Mouse (Mus musculus): ENCODE results near the gene Ctf2.

DNA sequence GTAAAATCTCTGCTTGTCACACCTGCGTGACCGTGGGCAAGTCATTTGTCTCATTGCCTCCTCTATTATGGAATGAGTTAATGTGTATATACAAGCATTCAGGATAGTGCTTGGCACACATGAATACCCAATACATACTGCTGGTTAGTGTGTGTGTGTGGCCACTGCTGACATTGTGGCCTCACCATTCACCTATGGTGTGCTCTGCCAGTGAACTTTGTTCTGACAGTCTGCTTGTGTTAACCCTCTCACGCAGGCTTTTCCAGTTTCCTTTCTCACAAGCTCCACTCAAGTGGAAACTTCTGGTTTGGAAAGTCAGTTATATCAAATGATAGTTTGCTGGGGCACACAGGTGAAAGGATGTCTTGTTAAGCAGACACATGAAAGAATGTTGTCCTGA lies 20.9 kb downstream of the Ctf2 start:
- TF ChIP-seq CTCF (conservative IDR thresholded peaks at IDR 0.05 in 1 of 2, IDR thresholded peaks at IDR 0.05 in 1 of 2; ENCODE audit: low read depth in 2 of 2, low read length in 2 of 2) = no peak
- TF ChIP-seq TCF12 (IDR thresholded peaks at IDR 0.05; ENCODE audit: low read depth, low read length) = no peak
- no peak for TF ChIP-seq RAD21 (IDR thresholded peaks at IDR 0.05; ENCODE audit: low read depth, low read length)
- no peak for TF ChIP-seq JUND (conservative IDR thresholded peaks at IDR 0.05; ENCODE audit: low read depth, low read length)
- no peak for TF ChIP-seq SMC3 (IDR thresholded peaks at IDR 0.05; ENCODE audit: low read depth, low read length)
- no peak for TF ChIP-seq ZKSCAN1 (IDR thresholded peaks at IDR 0.05; ENCODE audit: borderline replicate concordance, low read depth, low read length)
- TF ChIP-seq POLR2A (IDR thresholded peaks at IDR 0.05; ENCODE audit: low read depth, low read length) = no peak
- no peak for TF ChIP-seq ZNF384 (IDR thresholded peaks at IDR 0.05; ENCODE audit: low read depth, low read length)
- no peak for TF ChIP-seq EP300 (IDR thresholded peaks at IDR 0.05; ENCODE audit: low read length)
- no peak for TF ChIP-seq MAZ (IDR thresholded peaks at IDR 0.05; ENCODE audit: low read depth, low read length)
- TF ChIP-seq MAX (IDR thresholded peaks at IDR 0.05; ENCODE audit: low read length) = no peak
- TF ChIP-seq NELFE (IDR thresholded peaks at IDR 0.05; ENCODE audit: low read depth, low read length) = no peak
- TF ChIP-seq CHD1 (IDR thresholded peaks at IDR 0.05; ENCODE audit: low read depth, low read length) = no peak
- no peak for TF ChIP-seq MEF2A (IDR thresholded peaks at IDR 0.05; ENCODE audit: borderline replicate concordance, low read depth, low read length)

All from CH12.LX (cell line).